Mouse (Mus musculus) embryo, embryonic 9.5 days (tissue): ENCODE measurements around the gene Rapsn.

Experiments
- DNase-seq: peaks from one replicate; pipeline ENCODE4 v3.0.0-alpha.2; 2017; ENCODE audit errors: extremely low spot score

Rapsn gene

GRCm38 (mm10) chr2:91053181-91053933, 17.9 kb downstream of the Rapsn start:
- no peak for DNase-seq

- peak; percentile 94 for DNase-seq
Measured at GRCm38 (mm10) chr2:91053934-91054382, 18.5 kb downstream of the Rapsn start, which contains the start of gene Psmc3. Psmc3 (plus strand) TSS chr2:91054009.

DNA sequence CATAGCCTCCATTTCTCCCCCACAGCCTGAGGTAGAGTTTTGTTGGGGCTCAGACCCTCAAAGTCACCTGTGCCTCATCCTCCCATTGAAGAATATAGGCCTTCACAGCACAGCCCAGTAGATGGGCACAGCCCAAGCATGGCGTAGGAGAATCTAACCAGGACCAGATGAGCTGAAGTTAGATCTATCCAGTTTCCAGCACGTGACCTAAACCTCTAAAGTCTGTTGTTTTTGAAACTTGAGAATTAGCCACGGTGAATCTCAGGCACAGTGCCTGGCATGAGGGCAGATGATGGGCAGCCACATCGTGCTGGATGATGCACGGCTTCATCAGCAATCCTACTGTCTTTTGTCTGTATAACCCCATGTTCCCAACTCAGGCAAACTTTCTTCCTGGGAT, 23.0 kb downstream of the Rapsn start:
- DNase-seq: no peak

DNA sequence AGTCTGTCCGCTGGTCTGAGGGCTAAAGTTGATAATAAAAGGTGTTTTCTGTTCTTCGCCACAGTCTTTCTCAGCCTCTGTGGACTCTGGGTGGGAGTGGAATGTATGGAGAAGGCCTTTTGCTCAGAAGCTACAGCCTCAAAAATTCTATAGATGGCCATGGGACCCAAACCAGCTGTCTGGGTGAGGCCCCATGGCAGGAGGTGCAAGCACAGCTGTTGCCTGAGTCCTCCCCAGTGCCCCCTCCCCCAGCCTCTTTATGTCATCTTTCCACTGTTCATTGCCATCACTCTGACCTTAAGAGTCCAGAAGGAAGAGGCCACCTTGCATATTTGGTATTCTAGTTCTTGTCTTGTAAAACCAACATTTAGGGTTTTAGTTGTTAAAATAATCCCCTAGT, 24.0 kb downstream of the Rapsn start:
- no peak for DNase-seq

GRCm38 (mm10) chr2:91060544-91061355, 25.3 kb downstream of the Rapsn start:
- DNase-seq: peak; percentile 50

GRCm38 (mm10) chr2:91061849-91062481, 26.5 kb downstream of the Rapsn start:
- DNase-seq: no peak

DNA sequence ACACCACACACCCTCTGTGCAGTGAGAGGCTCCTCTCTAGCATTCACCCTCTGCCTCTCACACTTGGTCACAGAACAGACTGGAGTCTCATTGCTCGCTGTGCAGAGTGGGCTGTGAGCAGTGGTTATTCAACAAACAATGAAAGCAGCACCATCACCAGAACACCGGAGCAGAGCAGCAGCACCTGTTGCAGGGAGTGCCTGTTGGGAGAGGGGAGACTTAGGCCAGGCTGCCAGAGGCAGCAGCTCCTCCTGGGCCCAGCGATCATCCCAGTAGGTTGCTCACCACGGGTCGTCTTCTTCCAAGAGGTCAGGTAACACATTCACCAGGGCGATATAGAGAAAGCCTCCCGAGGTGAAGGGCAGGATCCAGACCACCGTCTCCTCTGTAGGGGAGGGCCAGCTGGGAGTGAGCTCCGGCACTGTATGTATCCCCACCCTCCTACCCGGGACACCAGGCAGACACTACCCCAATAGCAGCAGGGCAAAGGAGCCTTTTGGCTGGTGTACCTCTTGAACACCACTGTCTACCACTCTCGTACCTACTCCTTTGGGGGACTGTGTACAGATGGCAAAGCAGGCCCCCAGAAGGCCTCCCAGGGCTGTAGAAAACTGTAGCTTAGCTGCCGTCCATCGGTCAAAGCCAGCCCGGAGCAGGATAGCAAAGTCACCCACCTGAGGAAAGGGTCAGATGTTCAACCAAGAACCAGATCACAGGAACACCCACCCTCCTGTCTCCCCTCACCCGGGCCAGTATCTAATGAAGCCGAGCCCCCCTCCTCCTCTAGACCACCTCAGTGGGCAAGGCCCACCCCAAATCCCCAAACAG, 27.6 kb downstream of the Rapsn start:
- no peak for DNase-seq

GRCm38 (mm10) chr2:91064211-91064610, 28.8 kb downstream of the Rapsn start:
- DNase-seq: no peak

DNA sequence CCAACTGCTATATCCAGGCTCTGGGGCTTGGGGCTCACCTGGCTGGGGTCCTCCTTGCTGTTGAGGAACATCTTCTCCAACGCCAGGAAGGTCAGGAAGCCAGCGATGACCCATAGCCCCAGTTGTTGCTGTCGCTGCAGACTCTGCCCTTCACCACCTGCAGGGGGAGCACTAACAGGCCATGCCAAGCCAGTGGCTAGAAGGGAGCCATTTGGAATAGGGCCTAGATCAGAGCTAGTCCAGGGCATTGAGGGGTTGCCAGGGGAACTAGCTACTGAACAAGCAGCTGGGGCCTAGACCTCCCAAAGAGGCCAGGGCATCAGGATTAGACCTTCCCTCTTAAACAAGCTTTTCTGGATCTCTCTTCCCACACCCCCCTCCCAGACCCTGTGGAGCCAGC, 30.1 kb downstream of the Rapsn start:
- DNase-seq: no peak

DNA sequence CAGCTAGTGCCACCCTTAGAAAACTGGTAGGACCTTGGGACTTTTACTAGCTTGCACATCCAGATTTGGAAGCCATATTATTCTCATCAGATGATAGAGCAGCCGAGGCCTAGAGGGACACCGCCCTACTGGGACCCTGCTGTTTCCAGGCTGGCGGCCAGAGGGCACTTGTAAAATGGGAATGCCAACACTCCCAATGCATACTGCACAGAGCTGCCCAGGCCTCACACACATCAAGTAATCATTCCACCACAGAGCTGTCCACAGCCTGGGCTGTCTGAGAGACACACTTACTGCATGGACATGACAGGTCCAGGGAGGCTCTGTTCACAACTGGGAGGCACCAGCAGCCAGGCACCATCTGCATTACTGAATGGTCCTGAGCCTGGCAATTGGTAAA, 31.0 kb downstream of the Rapsn start:
- DNase-seq: no peak

- no peak for DNase-seq
Measured at GRCm38 (mm10) chr2:91068162-91068871, 32.9 kb downstream of the Rapsn start.

GRCm38 (mm10) chr2:91068872-91069165, 33.4 kb downstream of the Rapsn start:
- DNase-seq: no peak

- no peak for DNase-seq
Measured at GRCm38 (mm10) chr2:91069306-91070000, 34.0 kb downstream of the Rapsn start.

- DNase-seq: peak; percentile 95
Measured at GRCm38 (mm10) chr2:91070076-91070800, 34.8 kb downstream of the Rapsn start, which contains the start of gene Slc39a13. Slc39a13 (minus strand) TSS chr2:91070417.

DNA sequence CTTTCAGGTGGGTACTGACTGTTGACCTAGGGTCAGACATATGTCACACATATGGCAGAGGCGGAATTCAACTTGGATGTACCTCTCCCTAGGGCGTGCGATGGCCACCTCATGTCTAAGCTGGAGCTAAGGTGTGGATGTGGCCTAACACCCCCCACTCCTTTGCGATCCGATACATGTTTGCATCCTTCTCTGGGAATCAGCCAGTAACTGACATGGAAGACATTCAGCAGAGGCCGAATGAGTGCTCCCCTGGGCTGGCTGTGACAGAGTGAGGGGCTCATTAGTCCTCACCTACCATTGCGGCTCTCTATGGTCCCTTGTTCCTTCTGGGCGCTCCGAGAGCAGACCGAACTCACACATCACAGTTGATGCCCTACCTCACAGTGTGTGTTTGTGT, 35.6 kb downstream of the Rapsn start:
- no peak for DNase-seq

GRCm38 (mm10) chr2:91072092-91072491, 36.7 kb downstream of the Rapsn start:
- DNase-seq: no peak

GRCm38 (mm10) chr2:91077957-91078313, 42.5 kb downstream of the Rapsn start:
- DNase-seq: no peak

DNA sequence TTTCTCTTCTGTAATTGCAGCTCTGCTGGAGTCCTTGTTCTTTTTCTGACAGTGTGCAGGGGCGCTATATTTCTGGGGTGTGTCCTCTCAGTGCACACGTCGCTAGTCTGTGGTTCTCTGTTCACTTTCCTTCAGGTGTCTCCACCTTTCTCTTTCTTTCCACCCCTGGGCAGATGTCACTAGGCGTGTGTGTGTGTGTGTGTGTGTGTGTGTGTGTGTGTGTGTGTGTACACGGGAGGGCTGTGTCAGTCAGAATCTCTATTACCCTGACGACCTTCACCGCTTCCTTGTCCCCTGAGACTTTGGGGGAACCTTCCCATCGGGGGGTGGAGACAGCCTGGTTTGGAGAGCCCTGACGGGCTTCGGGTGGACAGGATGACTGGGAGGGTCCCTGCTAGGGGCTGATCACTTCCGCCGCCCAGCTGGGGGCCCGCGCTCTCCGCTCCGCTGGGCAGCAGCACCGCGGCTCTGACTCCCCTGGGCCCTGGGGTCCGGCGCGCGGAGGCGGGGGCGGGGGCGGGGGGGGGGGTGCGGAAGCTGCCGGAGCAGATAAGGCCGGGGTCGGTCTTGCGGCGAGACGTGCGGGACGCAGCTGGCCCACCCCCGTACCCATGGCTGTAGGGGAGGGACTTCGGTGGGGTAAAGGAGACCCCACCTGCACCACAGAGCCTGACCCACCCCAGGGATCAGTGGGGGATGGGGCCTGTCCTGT, 43.0 kb downstream of the Rapsn start:
- DNase-seq: peak; percentile 54

DNA sequence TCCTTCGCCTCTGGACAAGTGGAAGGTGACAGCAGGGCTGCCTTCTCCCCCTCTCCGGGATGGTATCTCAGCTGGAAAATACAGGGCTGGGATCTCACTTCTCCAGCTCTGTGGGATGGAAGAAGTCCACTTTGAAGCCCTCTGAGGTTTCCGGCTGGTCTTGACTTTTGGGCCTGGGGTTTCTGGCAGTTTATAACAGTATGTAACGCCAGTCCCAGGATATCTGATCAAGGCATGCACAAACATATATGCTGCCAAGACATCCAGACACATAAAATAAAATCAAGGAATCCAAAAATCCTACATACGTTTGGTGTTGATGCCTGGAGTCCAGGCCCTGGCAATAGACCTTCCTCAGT, 43.6 kb downstream of the Rapsn start:
- no peak for DNase-seq
